Mouse (Mus musculus): ENCODE results near the gene Ank. TPM values are rescaled to one million over a fixed set of nuclear protein-coding genes. Genes with fewer than 3 reads are reported as not detected.

Gene Ank
- total RNA-seq, 2 experiments from 2014 or later, result 147 to 148 TPM

GRCm38 (mm10) chr15:27570385-27570784, 103.9 kb downstream of the Ank start:
- no peak for DNase-seq (ENCODE audit: low spot score in 2 of 2)

- peak in 1 of 2 experiments; percentile 51 for DNase-seq (ENCODE audit: low spot score in 2 of 2)
Measured at GRCm38 (mm10) chr15:27571179-27571578, 104.7 kb downstream of the Ank start.

GRCm38 (mm10) chr15:27574992-27575781, 108.7 kb downstream of the Ank start:
- peak in 1 of 2 experiments; percentile 71 for DNase-seq (ENCODE audit: low spot score in 2 of 2)

- no peak for DNase-seq (ENCODE audit: low spot score in 2 of 2)
Measured at GRCm38 (mm10) chr15:27575932-27576331, 109.5 kb downstream of the Ank start.

- no peak for DNase-seq (ENCODE audit: low spot score in 2 of 2)
Measured at GRCm38 (mm10) chr15:27576886-27577285, 110.4 kb downstream of the Ank start.

GRCm38 (mm10) chr15:27577915-27578780, 111.7 kb downstream of the Ank start:
- DNase-seq (ENCODE audit: low spot score in 2 of 2), result no peak

GRCm38 (mm10) chr15:27578918-27579317, 112.4 kb downstream of the Ank start:
- no peak for DNase-seq (ENCODE audit: low spot score in 2 of 2)

GRCm38 (mm10) chr15:27579853-27580252, 113.4 kb downstream of the Ank start:
- no peak for DNase-seq (ENCODE audit: low spot score in 2 of 2)

GRCm38 (mm10) chr15:27580771-27581170, 114.3 kb downstream of the Ank start:
- DNase-seq (ENCODE audit: low spot score in 2 of 2), result no peak

- DNase-seq (ENCODE audit: low spot score in 2 of 2), result no peak
Measured at GRCm38 (mm10) chr15:27581640-27582039, 115.2 kb downstream of the Ank start.

- no peak for DNase-seq (ENCODE audit: low spot score in 2 of 2)
Measured at GRCm38 (mm10) chr15:27582428-27582827, 116.0 kb downstream of the Ank start.

GRCm38 (mm10) chr15:27583042-27583441, 116.6 kb downstream of the Ank start:
- peak in 1 of 2 experiments; percentile 61 for DNase-seq (ENCODE audit: low spot score in 2 of 2)

GRCm38 (mm10) chr15:27583620-27584019, 117.1 kb downstream of the Ank start:
- DNase-seq (ENCODE audit: low spot score in 2 of 2), result no peak

GRCm38 (mm10) chr15:27585466-27586092, 119.1 kb downstream of the Ank start:
- no peak for DNase-seq (ENCODE audit: low spot score in 2 of 2)

GRCm38 (mm10) chr15:27586093-27586480, 119.6 kb downstream of the Ank start:
- DNase-seq (ENCODE audit: low spot score in 2 of 2), result no peak

GRCm38 (mm10) chr15:27588087-27588826, 121.8 kb downstream of the Ank start:
- DNase-seq (ENCODE audit: low spot score in 2 of 2), result no peak

GRCm38 (mm10) chr15:27590812-27591211, 124.3 kb downstream of the Ank start:
- DNase-seq (ENCODE audit: low spot score in 2 of 2), result no peak

GRCm38 (mm10) chr15:27592620-27593320, 126.3 kb downstream of the Ank start:
- no peak for DNase-seq (ENCODE audit: low spot score in 2 of 2)

- DNase-seq (ENCODE audit: low spot score in 2 of 2), result peak in 1 of 2 experiments; percentile 53
Measured at GRCm38 (mm10) chr15:27593717-27594116, 127.2 kb downstream of the Ank start.

- DNase-seq (ENCODE audit: low spot score in 2 of 2), result no peak
Measured at GRCm38 (mm10) chr15:27594973-27595372, 128.5 kb downstream of the Ank start.
